Mouse (Mus musculus): Measurements from ENCODE around the gene Epn3.

DNA sequence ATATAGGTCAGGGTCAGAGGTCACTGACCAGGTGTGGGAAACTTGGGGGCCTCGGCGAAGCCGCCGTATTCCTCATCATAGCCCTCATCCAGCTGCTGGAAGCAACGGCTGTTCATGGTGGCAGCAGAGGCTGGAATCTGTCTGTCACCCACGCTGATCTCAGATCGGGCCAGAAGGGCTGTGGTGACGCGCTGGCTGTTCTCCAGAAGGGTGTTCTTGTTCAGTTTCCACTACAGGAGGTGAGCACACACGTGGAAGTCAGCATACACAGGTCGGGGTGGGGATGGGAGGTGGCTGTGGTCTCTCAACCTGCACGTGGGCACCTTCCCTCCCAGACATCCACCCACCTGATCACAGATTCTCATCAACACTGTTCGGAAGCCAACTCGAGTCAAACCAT is 15.9 kb downstream of the Epn3 start:
- TF ChIP-seq POLR2A (IDR thresholded peaks at IDR 0.05; ENCODE audit: low read depth, low read length) = no peak
- TF ChIP-seq CTCF (IDR thresholded peaks at IDR 0.05; ENCODE audit: borderline replicate concordance, insufficient read depth, low read length) = no peak

Data from embryonic fibroblast, embryonic 13.5 days (primary cell).